Mouse (Mus musculus) embryonic facial prominence, embryonic 11.5 days (tissue): ENCODE measurements around the gene Zfp688. TPM values are rescaled to one million over a fixed set of nuclear protein-coding genes. Genes with fewer than 3 reads are reported as not detected.
"Not testable (repeated sequence)": the region's sequence is repeated elsewhere in the genome, so short reads cannot be mapped to it uniquely, and the experiment has no call there.

Source experiments
- ATAC-seq: fragments of 200-750 bp; cut with Nextera tagmentation; replicated peaks from 2 replicates; pipeline ENCODE4 v1.8.0; 2017; ENCODE audit warnings: low read depth; ENCODE audit not compliant: insufficient number of reproducible peaks, low FRiP score, low TSS enrichment
- DNase-seq: peaks from one replicate; pipeline ENCODE4 v3.0.0-alpha.2; 2015; ENCODE audit warnings: low spot score
- H3K27ac ChIP-seq: fragments of 300-500 bp; sonication (generic); replicated peaks from 2 replicates; pipeline ENCODE4 v1.5.1; 2014; ENCODE audit warnings: mild to moderate bottlenecking, low read depth, low read length, control low read depth
- H3K27me3 ChIP-seq: fragments of 300-500 bp; sonication (generic); 2 replicates; pipeline ENCODE4 v1.6.1; 2014; ENCODE audit warnings: mild to moderate bottlenecking, low read length, moderate library complexity, mixed read lengths; ENCODE audit not compliant: control insufficient read depth, insufficient read depth
- H3K36me3 ChIP-seq: fragments of 300-500 bp; sonication (generic); replicated peaks from 2 replicates; pipeline ENCODE4 v1.6.1; 2014; ENCODE audit warnings: low read depth, mild to moderate bottlenecking, low read length, moderate library complexity, mixed read lengths; ENCODE audit not compliant: control insufficient read depth, insufficient read depth
- H3K4me1 ChIP-seq: fragments of 300-500 bp; sonication (generic); 2 replicates; pipeline ENCODE4 v1.6.1; 2014; ENCODE audit warnings: low read length, mixed read lengths; ENCODE audit not compliant: control insufficient read depth, insufficient read depth
- H3K4me2 ChIP-seq: fragments of 300-500 bp; sonication (generic); 2 replicates; pipeline ENCODE4 v1.6.1; 2014; ENCODE audit warnings: low read depth, mild to moderate bottlenecking, control low read depth, low read length, moderate library complexity
- H3K4me3 ChIP-seq: fragments of 300-500 bp; sonication (generic); 2 replicates; pipeline ENCODE4 v1.5.1; 2014; ENCODE audit warnings: low read depth, low read length, control low read depth
- H3K9ac ChIP-seq: fragments of 300-500 bp; sonication (generic); replicated peaks from 2 replicates; pipeline ENCODE4 v1.6.1; 2014; ENCODE audit warnings: mild to moderate bottlenecking, control low read depth, low read length
- H3K9me3 ChIP-seq: fragments of 300-500 bp; sonication (generic); replicated peaks from 2 replicates; pipeline ENCODE4 v1.6.1; 2016; ENCODE audit warnings: mild to moderate bottlenecking, low read length, inconsistent platforms, mixed read lengths; ENCODE audit not compliant: control insufficient read depth
- WGBS: fragments of 180-500 bp; shearing (Covaris S2); extraction: QIAGEN DNeasy Blood & Tissue Kit; methylation state at CpG from one replicate; pipeline ENCODE4 v1.1.7; 2014; 5-methylcytosine and 5-hydroxymethylcytosine counted together
- polyA plus RNA-seq: library from polyadenylated mRNA; unstranded; fragments of >200 nt; fragmentation: Nextera tagmentation; extraction: Ambion mirVana; gene quantifications from 2 replicates; pipeline ENCODE4 v1.2.1, GENCODE M21; 2014

Zfp688 gene
- polyA plus RNA-seq, 1 experiment from 2014 or later, result 29.8 TPM

DNA sequence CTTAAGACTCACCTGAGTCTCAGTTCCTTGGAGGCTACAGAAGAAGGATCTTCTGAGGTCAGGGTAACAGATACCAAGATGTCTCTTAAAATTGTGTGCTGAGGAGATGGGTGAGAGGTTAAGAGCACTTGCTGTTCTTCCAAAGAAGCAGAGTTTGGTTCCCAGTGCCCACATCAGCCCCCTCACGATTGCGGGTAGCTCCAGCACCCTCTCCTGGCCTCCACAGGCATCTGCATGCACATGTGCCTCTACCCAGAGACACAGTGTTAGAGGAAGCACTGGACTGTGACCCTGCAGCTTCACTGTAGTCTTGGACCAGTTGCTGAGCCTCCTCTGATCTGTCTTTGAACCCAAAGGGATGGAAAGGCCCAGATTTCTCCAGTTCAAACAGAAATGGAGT is 18.9 kb downstream of the Zfp688 start:
- 49% methylated on average over 2 of the region's 2 CpGs for WGBS
- H3K4me1 ChIP-seq, result no peaks in the 10 kb centered on the region
- DNase-seq (no peak), ATAC-seq (no peak)
- no peak overlapping the region for H3K4me2 ChIP-seq
- no peaks in the 10 kb centered on the region for H3K36me3 ChIP-seq
- no peaks in the 10 kb centered on the region for H3K9me3 ChIP-seq
- no peak overlapping the region for H3K27ac ChIP-seq
- no peaks in the 10 kb centered on the region for H3K27me3 ChIP-seq
- H3K4me3 ChIP-seq, result no peak overlapping the region
- no peak overlapping the region for H3K9ac ChIP-seq

DNA sequence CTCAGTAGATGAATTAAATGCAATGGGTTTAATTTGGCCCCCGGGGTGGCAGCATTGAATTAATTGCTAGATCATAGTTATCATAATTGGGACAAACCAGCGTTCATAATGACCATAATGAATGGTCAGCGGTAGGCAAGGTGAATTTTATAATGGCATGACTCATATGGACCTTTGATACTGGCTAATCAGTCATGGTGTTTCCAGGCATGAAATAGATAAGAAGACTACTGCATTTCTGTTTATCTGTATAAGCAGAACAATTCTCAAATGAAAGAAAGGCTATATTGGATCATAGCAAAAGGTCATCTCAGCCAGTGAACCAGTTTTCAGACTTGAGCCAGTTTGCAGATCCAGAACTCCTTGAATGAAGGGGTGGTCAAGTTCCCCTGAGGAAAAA is 21.5 kb downstream of the Zfp688 start:
- no peaks in the 10 kb centered on the region for H3K36me3 ChIP-seq
- no peak overlapping the region for H3K27ac ChIP-seq
- no peaks in the 10 kb centered on the region for H3K4me1 ChIP-seq
- H3K9me3 ChIP-seq, result no peaks in the 10 kb centered on the region
- H3K9ac ChIP-seq, result no peak overlapping the region
- WGBS, result 59% methylated on average over 3 of the region's 3 CpGs
- DNase-seq, result no peak
- H3K4me3 ChIP-seq, result no peak overlapping the region
- no peaks in the 10 kb centered on the region for H3K27me3 ChIP-seq
- no peak for ATAC-seq
- H3K4me2 ChIP-seq, result no peak overlapping the region

DNA sequence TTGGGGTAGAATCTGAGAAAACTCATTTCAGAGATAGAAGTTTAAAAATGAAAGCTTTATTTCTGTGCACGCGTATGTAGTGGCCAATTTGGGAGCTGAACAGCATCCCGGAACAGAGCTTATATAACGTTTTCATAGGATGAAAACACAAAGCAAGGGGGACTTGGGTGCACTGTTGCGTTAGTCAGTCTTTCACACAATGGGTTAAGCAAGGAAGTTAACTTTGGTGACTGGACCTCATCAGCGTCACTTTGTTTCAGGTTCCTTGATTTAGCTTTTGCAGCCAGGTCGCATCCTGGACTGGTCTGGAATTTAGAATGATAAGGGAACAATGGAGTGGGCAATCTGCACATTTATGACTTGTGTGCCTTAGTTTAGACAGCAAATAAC is 27.9 kb downstream of the Zfp688 start:
- peak overlapping the region; percentile 67 for H3K4me3 ChIP-seq
- H3K27me3 ChIP-seq, result no peaks in the 10 kb centered on the region
- ATAC-seq (no peak), DNase-seq (no peak)
- peak overlapping the region; percentile 47 for H3K4me2 ChIP-seq
- no peaks in the 10 kb centered on the region for H3K36me3 ChIP-seq
- H3K9me3 ChIP-seq, result no peaks in the 10 kb centered on the region
- H3K4me1 ChIP-seq, result no peaks in the 10 kb centered on the region
- H3K9ac ChIP-seq, result peak overlapping the region; percentile 37
- WGBS, result 26% methylated on average over 7 of the region's 7 CpGs
- H3K27ac ChIP-seq, result 0 out of 2 replicates have a peak overlapping the region, but pooled peaks have one; percentile 16

DNA sequence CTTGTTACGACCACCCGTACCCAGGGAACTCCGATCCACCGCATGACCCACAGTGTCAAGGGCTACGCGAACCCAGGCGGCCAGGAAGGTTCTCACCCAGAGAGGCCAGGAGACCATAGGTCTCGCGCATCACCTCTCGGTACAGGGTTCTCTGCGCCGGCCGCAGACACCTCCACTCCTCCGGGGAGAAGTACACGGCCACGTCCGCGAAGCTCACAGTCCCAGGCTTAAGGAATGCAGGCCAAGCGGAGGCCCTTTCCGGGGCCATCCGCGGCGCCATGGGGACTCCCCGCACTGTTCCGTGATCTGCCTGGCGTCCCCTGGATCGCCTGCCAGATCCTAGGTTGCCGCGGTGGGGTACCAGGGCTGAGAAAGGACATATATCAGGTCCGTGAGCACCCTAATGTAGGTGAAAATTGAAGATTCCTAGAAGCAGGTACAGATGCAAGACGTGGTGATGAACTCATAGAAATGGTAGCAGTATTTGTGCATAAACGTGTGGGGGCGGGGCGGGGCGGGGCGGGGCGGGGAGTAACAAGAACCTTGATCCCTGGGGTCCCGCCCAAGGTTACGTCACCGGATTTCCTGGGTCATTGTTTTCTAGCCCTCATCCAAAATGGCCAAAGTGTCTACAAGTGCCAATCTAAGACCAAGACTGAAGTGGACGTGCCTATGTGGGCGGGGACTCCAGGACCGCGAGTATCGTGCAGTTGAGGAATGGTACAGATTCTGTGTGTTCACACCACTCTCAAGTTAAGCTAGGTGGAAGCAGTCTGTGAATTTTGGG is 28.5 kb downstream of the Zfp688 start, which contains the start of gene E430018J23Rik:
Gene E430018J23Rik (minus strand): TSS at position 473 of the 787 bp plus-strand sequence.
- ATAC-seq (peak; percentile 95), DNase-seq (peak; percentile 99)
- WGBS, result under 1% methylated on average over 45 of the region's 45 CpGs
- no peaks in the 10 kb centered on the region for H3K36me3 ChIP-seq
- H3K27ac ChIP-seq, result peak within 1 kb of the TSS; percentile 16; the same call in 1 of the 2 replicates
- no peaks in the 10 kb centered on the region for H3K9me3 ChIP-seq
- H3K27me3 ChIP-seq, result no peaks in the 10 kb centered on the region
- peak within 1 kb of the TSS; percentile 83 for H3K4me2 ChIP-seq
- H3K9ac ChIP-seq, result peak within 1 kb of the TSS; percentile 72
- peak within 1 kb of the TSS; percentile 67 for H3K4me3 ChIP-seq
- H3K4me1 ChIP-seq, result no peaks in the 10 kb centered on the region

DNA sequence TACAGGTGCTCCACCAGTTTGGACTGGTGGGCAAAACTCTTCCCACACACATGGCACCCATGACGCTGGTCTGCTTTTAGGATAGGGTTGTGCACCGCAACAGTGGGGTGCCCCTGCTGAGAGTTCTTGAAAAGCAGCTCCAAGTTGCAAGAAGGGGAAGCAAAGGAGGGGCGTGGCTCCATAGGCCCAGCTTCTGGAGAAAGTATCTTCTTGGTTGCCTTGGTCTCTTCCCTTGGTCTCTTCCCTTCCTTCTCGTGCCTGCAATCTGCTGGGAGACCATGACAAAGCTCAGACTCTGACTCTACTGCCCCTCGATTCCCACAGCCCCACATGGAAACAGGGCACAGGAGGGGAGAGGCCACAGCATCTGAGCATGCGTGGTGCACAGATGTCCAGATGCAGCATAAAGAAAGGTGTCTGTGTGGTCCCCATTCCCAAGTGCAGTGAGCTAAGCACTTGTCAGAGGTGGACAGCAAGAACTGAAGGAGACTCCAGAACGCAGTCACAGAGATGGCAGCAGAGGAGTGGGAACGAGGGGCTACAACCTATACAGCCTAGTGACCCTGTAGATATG is 29.5 kb downstream of the Zfp688 start:
- H3K4me1 ChIP-seq, result no peaks in the 10 kb centered on the region
- peak overlapping the region; percentile 83 for H3K4me2 ChIP-seq
- no peaks in the 10 kb centered on the region for H3K36me3 ChIP-seq
- H3K4me3 ChIP-seq, result no peak overlapping the region
- ATAC-seq (no peak), DNase-seq (no peak)
- H3K9ac ChIP-seq, result peak overlapping the region; percentile 72; the same call in 1 of the 2 replicates
- WGBS, result 88% methylated on average over 8 of the region's 8 CpGs
- H3K27ac ChIP-seq, result no peak overlapping the region
- no peaks in the 10 kb centered on the region for H3K9me3 ChIP-seq
- H3K27me3 ChIP-seq, result no peaks in the 10 kb centered on the region

DNA sequence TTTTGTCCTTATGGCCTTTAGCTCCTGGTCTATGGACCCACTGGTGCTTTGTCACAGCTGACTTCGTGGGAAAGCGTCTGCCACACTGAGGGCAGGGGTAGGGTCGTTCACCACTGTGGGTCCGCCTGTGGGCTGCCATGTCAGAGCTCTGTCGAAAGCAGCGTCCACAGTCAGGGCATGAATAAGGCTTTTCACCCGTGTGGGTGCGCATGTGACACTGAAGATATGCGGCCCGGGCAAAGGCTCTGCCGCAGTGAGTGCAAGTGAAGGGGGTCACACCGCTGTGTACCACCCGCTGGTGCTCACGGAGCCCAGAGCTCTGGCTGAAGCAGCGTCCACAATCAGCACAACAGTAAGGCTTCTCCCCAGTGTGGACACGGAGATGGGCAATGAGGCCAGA is 30.3 kb downstream of the Zfp688 start:
- DNase-seq (no peak), ATAC-seq (no peak)
- Histone ChIP-seq H3K36me3 (no peaks in the 10 kb centered on the region), H3K4me1 (no peaks in the 10 kb centered on the region), H3K27me3 (no peaks in the 10 kb centered on the region), H3K4me3 (no peak overlapping the region), H3K9me3 (no peaks in the 10 kb centered on the region), H3K9ac (no peak overlapping the region), H3K27ac (no peak overlapping the region), H3K4me2 (no peak overlapping the region)
- 94% methylated on average over 16 of the region's 16 CpGs for WGBS

DNA sequence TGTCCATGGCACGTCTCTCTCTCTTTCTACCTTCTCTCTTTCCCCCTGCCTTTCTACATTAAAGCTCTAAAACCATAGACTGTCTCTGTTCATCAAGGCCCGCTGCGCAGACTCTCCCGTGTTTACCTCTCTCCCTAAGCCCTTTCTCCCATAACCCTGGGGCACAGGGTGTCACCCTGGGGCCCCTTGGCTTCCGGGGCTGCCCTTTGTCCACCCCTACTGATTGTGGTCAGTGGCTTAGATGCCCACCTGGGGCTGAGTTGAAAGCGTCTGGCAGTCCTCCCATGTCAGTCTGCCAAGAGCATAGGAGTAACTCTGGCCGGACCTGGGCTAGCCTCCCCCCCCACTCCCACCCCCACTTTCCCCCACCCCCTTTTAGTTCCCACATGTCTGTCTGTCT is 31.6 kb downstream of the Zfp688 start:
- no peak overlapping the region for H3K4me2 ChIP-seq
- no peak overlapping the region for H3K4me3 ChIP-seq
- H3K27me3 ChIP-seq, result no peaks in the 10 kb centered on the region
- H3K27ac ChIP-seq, result no peak overlapping the region
- no peaks in the 10 kb centered on the region for H3K4me1 ChIP-seq
- no peak for ATAC-seq
- H3K9ac ChIP-seq, result no peak overlapping the region
- no peaks in the 10 kb centered on the region for H3K36me3 ChIP-seq
- 79% methylated on average over 7 of the region's 7 CpGs for WGBS
- no peak for DNase-seq
- no peaks in the 10 kb centered on the region for H3K9me3 ChIP-seq

DNA sequence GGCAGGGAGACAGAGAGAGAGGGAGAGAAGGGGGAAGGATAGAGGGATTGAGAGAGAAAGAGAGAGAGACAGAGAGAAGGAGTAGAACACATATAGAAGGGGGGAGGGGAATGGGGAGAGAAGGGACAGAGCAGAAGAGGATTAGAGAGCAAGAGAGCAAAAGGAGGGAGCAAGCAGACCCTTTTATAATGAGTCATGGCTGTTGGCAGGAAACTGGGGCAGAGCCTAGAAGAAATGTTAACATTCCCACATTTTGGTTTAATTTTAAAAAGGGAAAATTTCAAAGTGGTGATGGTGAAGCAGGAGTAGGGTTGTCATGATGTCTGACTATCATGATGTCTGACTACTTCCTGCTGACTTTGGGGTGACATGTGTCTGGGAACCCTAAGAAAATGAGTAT is 33.7 kb downstream of the Zfp688 start:
- DNase-seq, H3K4me3 ChIP-seq, H3K27ac ChIP-seq, ATAC-seq, H3K27me3 ChIP-seq, H3K4me2 ChIP-seq, H3K4me1 ChIP-seq, H3K9ac ChIP-seq, H3K36me3 ChIP-seq, H3K9me3 ChIP-seq: not testable (repeated sequence)
